Mouse (Mus musculus) CH12.LX (cell line): ENCODE measurements around the gene Cenpa. TPM values are rescaled to one million over a fixed set of nuclear protein-coding genes. Genes with fewer than 3 reads are reported as not detected.

ENCODE experiments used
- DNase-seq: peaks from one replicate; pipeline ENCODE4 v3.0.0-alpha.2; 2013; ENCODE audit errors: extremely low read depth
- H3K27ac ChIP-seq: 2 replicates; pipeline ENCODE4 v1.5.1; 2012; ENCODE audit warnings: low read depth, mild to moderate bottlenecking, control low read depth, moderate library complexity; ENCODE audit not compliant: insufficient read depth
- H3K27me3 ChIP-seq: replicated peaks from 2 replicates; pipeline ENCODE3; 2012; ENCODE audit warnings: inconsistent platforms
- H3K36me3 ChIP-seq, 2 experiments: replicated peaks in 1 of 2; 2 replicates each; pipeline versions ENCODE3 to v1.6.1; 2012; ENCODE audit warnings: inconsistent platforms in 1 of 2, low read length in 1 of 2, mild to moderate bottlenecking in 1 of 2, mixed read lengths in 1 of 2, moderate library complexity in 1 of 2; ENCODE audit not compliant: control insufficient read depth in 1 of 2, insufficient read depth in 1 of 2
- H3K4me1 ChIP-seq, 2 experiments: 2 replicates each; pipeline ENCODE4 v1.6.1; 2012; ENCODE audit warnings: inconsistent platforms in 1 of 2, moderate library complexity in 1 of 2; ENCODE audit not compliant: insufficient read depth in 2 of 2, control insufficient read depth in 1 of 2
- H3K4me2 ChIP-seq: 2 replicates; pipeline ENCODE4 v1.6.1; 2012; ENCODE audit warnings: low read depth, mild to moderate bottlenecking, control low read depth; ENCODE audit not compliant: poor library complexity, insufficient read depth, severe bottlenecking
- H3K4me3 ChIP-seq, 3 experiments: fragments of 150-350 bp in 1 of 3; sonication (generic) in 1 of 3; replicated peaks in 1 of 3; 2 replicates each; pipeline versions ENCODE3 to v1.5.1; 2011 to 2012; ENCODE audit warnings: low read depth in 2 of 3, low read length in 2 of 3, mild to moderate bottlenecking in 2 of 3, moderate library complexity in 2 of 3, control low read depth in 1 of 3, improper control_type of control experiment in 1 of 3, inconsistent platforms in 1 of 3, mixed read lengths in 1 of 3; ENCODE audit not compliant: poor library complexity in 1 of 3
- H3K79me2 ChIP-seq: replicated peaks from 2 replicates; pipeline ENCODE4 v1.6.1; 2012; ENCODE audit warnings: mild to moderate bottlenecking, moderate library complexity; ENCODE audit not compliant: control insufficient read depth, poor library complexity, insufficient read depth, severe bottlenecking; ENCODE audit errors: extremely low read depth
- H3K9ac ChIP-seq: 2 replicates; pipeline ENCODE4 v1.6.1; 2012; ENCODE audit warnings: low read depth, mild to moderate bottlenecking, control low read depth, moderate library complexity; ENCODE audit not compliant: insufficient read depth
- H3K9me3 ChIP-seq: replicated peaks from 2 replicates; pipeline ENCODE3; 2012; ENCODE audit warnings: low read length, inconsistent platforms, mixed read lengths
- BHLHE40 ChIP-seq: IDR thresholded peaks from 2 replicates; pipeline ENCODE4 v1.6.1; 2011; ENCODE audit warnings: mild to moderate bottlenecking, low read depth, low read length, improper control_type of control experiment
- CHD1 ChIP-seq: IDR thresholded peaks from 2 replicates; pipeline ENCODE4 v1.6.1; 2012; ENCODE audit warnings: low read depth, low read length, improper control_type of control experiment, inconsistent platforms
- CTCF ChIP-seq, 2 experiments: IDR thresholded peaks in 1 of 2; conservative IDR thresholded peaks in 1 of 2; 2 replicates each; pipeline ENCODE4 v1.5.1; 2011 to 2012; ENCODE audit warnings: low read depth in 2 of 2, low read length in 2 of 2, improper control_type of control experiment in 1 of 2, inconsistent platforms in 1 of 2, mild to moderate bottlenecking in 1 of 2, moderate library complexity in 1 of 2
- E2F4 ChIP-seq: IDR thresholded peaks from 2 replicates; pipeline ENCODE4 v1.6.1; 2011; ENCODE audit warnings: low read depth, low read length, improper control_type of control experiment; ENCODE audit not compliant: insufficient replicate concordance
- EP300 ChIP-seq: IDR thresholded peaks from 2 replicates; pipeline ENCODE4 v1.6.1; 2011; ENCODE audit warnings: low read length, improper control_type of control experiment
- HCFC1 ChIP-seq: IDR thresholded peaks from 2 replicates; pipeline ENCODE4 v1.6.1; 2012; ENCODE audit warnings: low read depth, mild to moderate bottlenecking, inconsistent platforms, low read length, improper control_type of control experiment
- IRF4 ChIP-seq: IDR thresholded peaks from 2 replicates; pipeline ENCODE4 v1.6.1; 2014; ENCODE audit warnings: low read depth, mild to moderate bottlenecking, inconsistent platforms, low read length, improper control_type of control experiment
- JUND ChIP-seq: conservative IDR thresholded peaks from 2 replicates; pipeline ENCODE4 v1.6.1; 2011; ENCODE audit warnings: low read depth, low read length, improper control_type of control experiment
- MAZ ChIP-seq: IDR thresholded peaks from 2 replicates; pipeline ENCODE4 v1.6.1; 2012; ENCODE audit warnings: low read depth, mild to moderate bottlenecking, inconsistent platforms, low read length, improper control_type of control experiment, moderate library complexity
- MYC ChIP-seq: IDR thresholded peaks from 2 replicates; pipeline ENCODE4 v1.6.1; 2011; ENCODE audit warnings: low read depth, mild to moderate bottlenecking, improper control_type of control experiment, low read length
- NRF1 ChIP-seq: IDR thresholded peaks from 2 replicates; pipeline ENCODE4 v1.6.1; 2014; ENCODE audit warnings: low read depth, mild to moderate bottlenecking, inconsistent platforms, low read length, improper control_type of control experiment, moderate library complexity
- POLR2AphosphoS2 ChIP-seq: IDR thresholded peaks from 2 replicates; pipeline ENCODE4 v1.6.1; 2011; ENCODE audit warnings: low read depth, low read length, improper control_type of control experiment
- RAD21 ChIP-seq: IDR thresholded peaks from 2 replicates; pipeline ENCODE4 v1.6.1; 2011; ENCODE audit warnings: low read depth, mild to moderate bottlenecking, low read length, improper control_type of control experiment, moderate library complexity
- RCOR1 ChIP-seq: conservative IDR thresholded peaks from 2 replicates; pipeline ENCODE4 v1.6.1; 2012; ENCODE audit warnings: low read depth, mild to moderate bottlenecking, inconsistent platforms, low read length, improper control_type of control experiment
- SIN3A ChIP-seq: IDR thresholded peaks from 2 replicates; pipeline ENCODE4 v1.6.1; 2012; ENCODE audit warnings: low read length, improper control_type of control experiment, inconsistent platforms
- TBP ChIP-seq: conservative IDR thresholded peaks from 2 replicates; pipeline ENCODE4 v1.6.1; 2011; ENCODE audit warnings: low read depth, low read length, improper control_type of control experiment
- USF2 ChIP-seq: conservative IDR thresholded peaks from 2 replicates; pipeline ENCODE4 v1.6.1; 2011; ENCODE audit warnings: low read depth, low read length, improper control_type of control experiment
- ZKSCAN1 ChIP-seq: IDR thresholded peaks from 2 replicates; pipeline ENCODE4 v1.6.1; 2012; ENCODE audit warnings: low read depth, inconsistent platforms, low read length, improper control_type of control experiment, borderline replicate concordance
- ZNF384 ChIP-seq: IDR thresholded peaks from 2 replicates; pipeline ENCODE4 v1.6.1; 2012; ENCODE audit warnings: low read depth, low read length, improper control_type of control experiment, inconsistent platforms
- dilution Hi-C: fragments of 300-500 bp; cut with MboI; formaldehyde crosslinking; loops from 2 replicates; pipeline ENCODE4 v1.14.3; 2020; ENCODE audit warnings: low sequenced_read_pairs; ENCODE audit not compliant: extremely low pct_unique_long_range_greater_than_20kb, extremely low pct_ligation_motif_present
- in situ Hi-C: fragments of 300-500 bp; cut with MboI; formaldehyde crosslinking; loops from 3 replicates; pipeline ENCODE4 v1.14.3; 2019; ENCODE audit warnings: low sequenced_read_pairs, low pct_ligation_motif_present, low pct_unique_long_range_greater_than_20kb, mixed read lengths
- polyA plus RNA-seq: library from polyadenylated mRNA; unstranded; fragments of >175 nt; gene quantifications from 2 replicates; pipeline ENCODE4 v1.2.1, GENCODE M21; 2012; ENCODE audit warnings: low read depth; ENCODE audit not compliant: insufficient read length
- total RNA-seq, 2 experiments: library from RNA; depleted of rRNA; stranded (reverse); fragments of 300-350 nt in 1 of 2; fragments of >200 nt in 1 of 2; gene quantifications; 2 replicates each; pipeline ENCODE4 v1.2.3; 2012 to 2014

Gene Cenpa
- total and polyA plus RNA-seq, 3 experiments = 89.4 to 163 (median 125) TPM

GRCm38 (mm10) chr5:30713691-30714090 is 47.1 kb downstream of the Cenpa start:
- no peaks in the 10 kb centered on the region for H3K79me2 ChIP-seq
- no peaks in the 10 kb centered on the region for H3K9me3 ChIP-seq
- dilution Hi-C loops (no loop called here), in situ Hi-C loops (no loop called here)
- DNase-seq = no peak
- peaks cover 11 to 23% of the 10 kb centered on the region in 2 experiments for H3K4me1 ChIP-seq
- H3K4me3 ChIP-seq = no peak overlapping the region
- no peak overlapping the region for H3K4me2 ChIP-seq
- no peak overlapping the region for H3K9ac ChIP-seq
- H3K27me3 ChIP-seq = peaks cover 83% of the 10 kb centered on the region
- TF ChIP-seq CTCF (conservative IDR thresholded peaks at IDR 0.05 in 1 of 2, IDR thresholded peaks at IDR 0.05 in 1 of 2; ENCODE audit: low read depth in 2 of 2, low read length in 2 of 2) (no peak), POLR2AphosphoS2 (no peak), SIN3A (no peak), IRF4 (no peak), TBP (no peak), ZNF384 (no peak), CHD1 (no peak), NRF1 (no peak), EP300 (no peak), ZKSCAN1 (no peak), MYC (no peak), USF2 (no peak)
- no peak overlapping the region for H3K27ac ChIP-seq
- no peaks in the 10 kb centered on the region for H3K36me3 ChIP-seq

- H3K27ac ChIP-seq = no peak overlapping the region
- no peak overlapping the region for H3K4me3 ChIP-seq
- H3K4me2 ChIP-seq = no peak overlapping the region
- in situ Hi-C loops = no loop called here
- peaks cover 71% of the 10 kb centered on the region for H3K27me3 ChIP-seq
- no peaks in the 10 kb centered on the region for H3K9me3 ChIP-seq
- no peak for DNase-seq
- peaks cover 8 to 11% of the 10 kb centered on the region in 2 experiments for H3K4me1 ChIP-seq
- H3K36me3 ChIP-seq = no peaks in the 10 kb centered on the region
- H3K9ac ChIP-seq = no peak overlapping the region
- dilution Hi-C loops = no loop called here
- H3K79me2 ChIP-seq = no peaks in the 10 kb centered on the region
- TF ChIP-seq JUND (no peak), NRF1 (no peak), CHD1 (no peak), HCFC1 (no peak), RAD21 (no peak), BHLHE40 (no peak), MAZ (no peak), E2F4 (no peak), RCOR1 (no peak), ZNF384 (no peak)
- TF ChIP-seq, all 38 proteins: peak for 0
Observed at GRCm38 (mm10) chr5:30716311-30716710, 49.7 kb downstream of the Cenpa start.
